Mouse (Mus musculus) heart, embryonic 12.5 days (tissue): ENCODE data around the gene Sgca. TPM values are rescaled to one million over a fixed set of nuclear protein-coding genes. Genes with fewer than 3 reads are reported as not detected.

Source experiments
- ATAC-seq: fragments of 200-750 bp; cut with Nextera tagmentation; 2 replicates; pipeline ENCODE4 v1.8.0; 2017; ENCODE audit warnings: moderate TSS enrichment, moderate library complexity; ENCODE audit not compliant: insufficient number of reproducible peaks, low FRiP score
- H3K27ac ChIP-seq: fragments of 300-500 bp; sonication (generic); 2 replicates; pipeline ENCODE4 v1.5.1; 2016; ENCODE audit warnings: mild to moderate bottlenecking, moderate library complexity; ENCODE audit not compliant: poor library complexity, severe bottlenecking
- H3K27me3 ChIP-seq: fragments of 300-500 bp; sonication (generic); replicated peaks from 2 replicates; pipeline ENCODE4 v1.6.1; 2016; ENCODE audit warnings: mild to moderate bottlenecking, moderate library complexity
- H3K36me3 ChIP-seq: fragments of 300-500 bp; sonication (generic); 2 replicates; pipeline ENCODE4 v1.6.1; 2016; ENCODE audit warnings: mild to moderate bottlenecking, moderate library complexity
- H3K4me1 ChIP-seq: fragments of 300-500 bp; sonication (generic); replicated peaks from 2 replicates; pipeline ENCODE4 v1.6.1; 2016; ENCODE audit warnings: mild to moderate bottlenecking
- H3K4me2 ChIP-seq: fragments of 300-500 bp; sonication (generic); 2 replicates; pipeline ENCODE4 v1.6.1; 2016; ENCODE audit warnings: mild to moderate bottlenecking, moderate library complexity
- H3K4me3 ChIP-seq: fragments of 300-500 bp; sonication (generic); 2 replicates; pipeline ENCODE4 v1.5.1; 2016; ENCODE audit warnings: mild to moderate bottlenecking
- H3K9ac ChIP-seq: fragments of 300-500 bp; sonication (generic); 2 replicates; pipeline ENCODE4 v1.6.1; 2016; ENCODE audit warnings: mild to moderate bottlenecking, moderate library complexity
- H3K9me3 ChIP-seq: fragments of 300-500 bp; sonication (generic); replicated peaks from 2 replicates; pipeline ENCODE4 v1.6.1; 2016; ENCODE audit warnings: mild to moderate bottlenecking, moderate library complexity
- WGBS: fragments of 180-500 bp; shearing (Covaris S2); methylation state at CpG from one replicate; pipeline ENCODE4 v1.1.7; 2016; 5-methylcytosine and 5-hydroxymethylcytosine counted together
- polyA plus RNA-seq: library from polyadenylated mRNA; unstranded; fragments of >200 nt; fragmentation: Nextera tagmentation; extraction: Ambion mirVana; gene quantifications from 2 replicates; pipeline ENCODE4 v1.2.1, GENCODE M21; 2016

Gene Sgca
- polyA plus RNA-seq, 1 experiment from 2014 or later = 20.6 TPM

DNA sequence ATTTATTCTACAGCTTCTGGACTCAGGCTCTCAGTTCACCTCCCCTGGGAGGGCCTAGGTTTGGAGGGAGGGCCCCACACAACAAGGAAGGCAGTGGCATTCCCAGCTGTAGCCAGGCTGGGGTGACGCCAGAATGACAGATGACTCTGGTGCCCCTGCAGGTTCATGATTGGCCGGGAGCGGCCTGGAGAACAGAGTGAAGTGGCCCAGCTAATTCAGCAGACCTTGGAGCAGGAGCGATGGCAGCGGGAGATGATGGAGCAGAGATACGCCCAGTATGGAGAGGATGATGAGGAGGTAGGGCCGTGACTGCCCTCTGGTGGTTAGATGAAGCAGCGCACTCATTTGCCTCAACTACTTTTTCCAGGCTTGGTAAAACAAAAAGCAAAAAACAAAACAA, 24.9 kb upstream of the Sgca start:
- Histone ChIP-seq H3K36me3 (peaks cover 92% of the 10 kb centered on the region), H3K27me3 (no peaks in the 10 kb centered on the region), H3K9ac (peak overlapping the region; percentile 34; the same call in 1 of the 2 replicates), H3K4me2 (peak overlapping the region; percentile 37), H3K27ac (peak overlapping the region; percentile 38), H3K4me1 (peaks cover 62% of the 10 kb centered on the region), H3K9me3 (no peaks in the 10 kb centered on the region), H3K4me3 (peak overlapping the region; percentile 0; the same call in 1 of the 2 replicates)
- ATAC-seq = peak; percentile 26; the same call in 1 of the 2 replicates
- 4% methylated on average over 8 of the region's 8 CpGs for WGBS

DNA sequence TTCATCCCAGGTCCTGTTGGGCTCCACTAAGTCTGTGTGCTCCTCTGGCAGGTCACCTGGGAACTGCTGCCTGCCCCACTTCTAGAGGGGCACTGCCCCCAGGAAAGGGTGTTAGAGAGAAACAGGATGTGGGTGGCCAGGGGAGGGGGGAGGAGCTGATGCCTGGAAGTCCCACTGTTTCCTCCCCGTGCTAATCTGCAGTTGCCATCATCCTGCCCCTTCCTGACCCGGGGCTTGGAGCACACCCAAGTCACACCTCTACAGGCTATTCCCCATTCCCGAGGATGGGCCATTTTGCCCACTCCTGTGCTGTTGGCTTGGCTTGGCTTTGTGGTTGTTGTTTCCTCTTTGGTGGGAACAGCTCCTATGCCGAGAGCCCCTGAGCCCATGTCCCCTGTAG, 24.4 kb upstream of the Sgca start:
- Histone ChIP-seq H3K27ac (peak overlapping the region; percentile 38), H3K4me1 (peaks cover 62% of the 10 kb centered on the region), H3K9me3 (no peaks in the 10 kb centered on the region), H3K9ac (peak overlapping the region; percentile 34), H3K4me3 (peak overlapping the region; percentile 0; the same call in 1 of the 2 replicates), H3K27me3 (no peaks in the 10 kb centered on the region), H3K4me2 (peak overlapping the region; percentile 37), H3K36me3 (peaks cover 89% of the 10 kb centered on the region)
- WGBS = 21% methylated on average over 4 of the region's 4 CpGs
- ATAC-seq = 0 out of 2 replicates have a peak, but pooled peaks have one; percentile 5

DNA sequence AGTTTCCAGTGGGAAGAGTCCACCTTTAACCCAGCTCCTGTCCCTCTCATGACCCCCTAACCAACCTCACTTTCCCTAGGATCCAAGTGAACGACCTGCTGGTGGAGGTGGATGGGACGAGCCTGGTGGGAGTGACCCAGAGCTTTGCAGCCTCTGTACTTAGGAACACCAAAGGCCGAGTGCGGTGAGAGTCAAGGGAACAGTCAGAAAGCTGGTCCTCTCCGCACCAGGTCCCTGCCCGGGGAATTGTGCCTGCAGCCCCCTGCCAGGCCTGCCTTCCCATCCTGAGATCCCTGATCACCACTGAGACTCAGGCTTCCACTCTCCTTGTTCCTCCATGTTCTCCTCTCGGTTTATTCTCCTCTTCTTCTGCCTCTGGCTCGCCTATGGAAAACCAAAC, 24.0 kb upstream of the Sgca start:
- Histone ChIP-seq H3K9ac (peak overlapping the region; percentile 34), H3K27ac (peak overlapping the region; percentile 38), H3K36me3 (peaks cover 86% of the 10 kb centered on the region), H3K4me2 (peak overlapping the region; percentile 37), H3K9me3 (no peaks in the 10 kb centered on the region), H3K4me3 (0 out of 2 replicates have a peak overlapping the region, but pooled peaks have one; percentile 0), H3K27me3 (no peaks in the 10 kb centered on the region), H3K4me1 (peaks cover 66% of the 10 kb centered on the region)
- 78% methylated on average over 8 of the region's 8 CpGs for WGBS
- no peak for ATAC-seq

DNA sequence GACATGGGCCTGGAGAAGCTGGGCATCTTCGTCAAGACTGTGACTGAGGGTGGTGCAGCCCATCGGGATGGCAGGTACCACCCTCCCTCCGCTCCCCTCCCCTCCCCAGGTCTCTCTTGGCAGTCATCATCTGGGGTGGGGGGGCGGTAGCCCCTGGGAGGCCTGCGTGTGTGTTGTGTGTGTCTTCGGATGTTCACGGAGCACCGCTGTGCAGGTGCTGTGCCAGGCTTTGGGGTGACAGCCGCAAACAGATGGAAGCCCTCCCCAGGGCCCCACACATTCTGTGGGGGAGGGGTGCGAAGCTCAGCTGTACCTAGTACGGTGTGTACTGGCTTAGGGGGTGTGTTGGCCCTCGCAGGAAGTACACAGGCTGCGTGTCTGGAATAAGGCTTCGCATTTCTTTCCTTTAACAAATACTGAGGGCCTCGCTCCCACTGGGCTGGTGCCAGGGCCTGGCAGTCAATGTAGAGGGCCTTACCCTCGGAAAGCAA, 22.0 kb upstream of the Sgca start:
- peak overlapping the region; percentile 25 for H3K4me3 ChIP-seq
- H3K9me3 ChIP-seq = no peaks in the 10 kb centered on the region
- 69% methylated on average over 16 of the region's 16 CpGs for WGBS
- ATAC-seq = peak; percentile 37; the same call in 1 of the 2 replicates
- no peaks in the 10 kb centered on the region for H3K27me3 ChIP-seq
- H3K36me3 ChIP-seq = peaks cover 71% of the 10 kb centered on the region
- H3K4me1 ChIP-seq = peaks cover 71% of the 10 kb centered on the region
- H3K9ac ChIP-seq = peak overlapping the region; percentile 29
- H3K4me2 ChIP-seq = peak overlapping the region; percentile 37
- peak overlapping the region; percentile 58 for H3K27ac ChIP-seq

DNA sequence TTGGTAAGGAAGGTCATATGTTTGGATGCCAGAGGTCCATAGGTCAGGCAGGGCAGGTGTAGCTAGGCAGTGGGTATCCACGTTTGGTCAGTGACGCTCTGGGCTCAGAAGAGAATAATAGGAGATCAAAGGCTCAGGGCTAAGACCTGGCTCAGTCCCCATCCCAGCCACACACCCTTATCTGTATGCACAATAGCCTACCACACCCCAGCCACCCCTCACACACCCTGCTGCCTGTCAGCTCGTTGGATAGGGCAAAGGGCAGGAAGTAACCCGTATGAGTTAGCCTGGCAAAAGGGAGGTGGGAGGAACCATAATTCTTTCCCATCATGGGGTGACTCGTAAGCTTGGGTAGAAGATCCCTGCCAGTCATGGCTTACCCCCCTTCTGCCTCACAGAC, 21.5 kb upstream of the Sgca start:
- Histone ChIP-seq H3K4me3 (peak overlapping the region; percentile 25), H3K27ac (peak overlapping the region; percentile 58), H3K4me1 (peaks cover 73% of the 10 kb centered on the region), H3K4me2 (peak overlapping the region; percentile 98), H3K9ac (0 out of 2 replicates have a peak overlapping the region, but pooled peaks have one; percentile 29), H3K27me3 (no peaks in the 10 kb centered on the region), H3K9me3 (no peaks in the 10 kb centered on the region), H3K36me3 (peaks cover 66% of the 10 kb centered on the region)
- peak; percentile 87 for ATAC-seq
- WGBS = 53% methylated on average over 5 of the region's 5 CpGs

DNA sequence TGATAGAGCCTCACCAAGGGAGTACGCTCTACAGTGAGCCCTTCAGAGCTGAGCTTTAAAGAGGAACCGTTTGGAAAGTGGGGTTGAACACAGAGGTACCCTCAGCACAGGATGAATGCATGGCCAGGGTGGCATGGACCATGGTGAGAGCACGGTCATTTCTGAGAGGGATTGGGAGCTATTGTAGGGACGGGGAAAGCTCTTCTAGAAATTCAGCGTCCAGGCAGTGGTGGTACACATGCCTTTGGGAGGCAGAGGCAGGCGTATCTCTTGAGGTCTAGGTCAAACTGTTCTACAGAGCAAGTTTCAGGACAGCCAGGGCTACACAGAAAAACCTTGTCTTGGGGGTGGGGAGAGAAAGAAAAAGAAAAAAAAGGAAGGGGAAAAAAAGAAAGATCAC, 20.9 kb upstream of the Sgca start:
- peak overlapping the region; percentile 98 for H3K4me2 ChIP-seq
- peaks cover 60% of the 10 kb centered on the region for H3K36me3 ChIP-seq

DNA sequence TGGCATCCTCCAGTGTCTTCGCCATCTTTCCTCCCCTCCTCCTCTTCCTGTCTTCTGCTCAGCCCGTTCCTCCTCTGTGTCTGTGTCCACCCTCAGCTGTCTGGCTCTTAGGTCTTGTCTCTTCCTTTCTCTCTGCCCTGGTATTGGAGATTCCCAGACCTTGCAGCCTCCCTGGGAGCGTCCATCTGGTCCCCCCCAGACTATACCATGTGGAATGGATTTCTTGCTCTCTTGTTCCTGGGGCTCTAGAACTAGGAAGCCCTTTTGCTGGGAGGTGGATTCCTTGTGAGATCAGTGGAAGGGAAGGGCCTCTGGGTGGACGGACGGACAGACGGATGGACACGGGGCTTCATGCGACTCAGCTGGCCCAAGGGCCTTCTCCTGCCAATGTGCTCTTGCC, 20.0 kb upstream of the Sgca start:
- Histone ChIP-seq H3K4me3 (no peak overlapping the region), H3K27me3 (no peaks in the 10 kb centered on the region), H3K4me2 (peak overlapping the region; percentile 98), H3K9me3 (no peaks in the 10 kb centered on the region), H3K4me1 (peaks cover 71% of the 10 kb centered on the region), H3K36me3 (peaks cover 52% of the 10 kb centered on the region), H3K27ac (0 out of 2 replicates have a peak overlapping the region, but pooled peaks have one; percentile 16), H3K9ac (no peak overlapping the region)
- WGBS = 80% methylated on average over 8 of the region's 8 CpGs
- ATAC-seq = no peak

More for the DNA sequence above, 20.9 kb upstream of the Sgca start:
- WGBS = 85% methylated on average over 6 of the region's 6 CpGs
- H3K9ac ChIP-seq = no peak overlapping the region; the same call in 1 of the 2 replicates
- no peak overlapping the region for H3K4me3 ChIP-seq
- no peaks in the 10 kb centered on the region for H3K9me3 ChIP-seq
- H3K27ac ChIP-seq = peak overlapping the region; percentile 49
- peaks cover 78% of the 10 kb centered on the region for H3K4me1 ChIP-seq
- H3K27me3 ChIP-seq = no peaks in the 10 kb centered on the region
- ATAC-seq = no peak

DNA sequence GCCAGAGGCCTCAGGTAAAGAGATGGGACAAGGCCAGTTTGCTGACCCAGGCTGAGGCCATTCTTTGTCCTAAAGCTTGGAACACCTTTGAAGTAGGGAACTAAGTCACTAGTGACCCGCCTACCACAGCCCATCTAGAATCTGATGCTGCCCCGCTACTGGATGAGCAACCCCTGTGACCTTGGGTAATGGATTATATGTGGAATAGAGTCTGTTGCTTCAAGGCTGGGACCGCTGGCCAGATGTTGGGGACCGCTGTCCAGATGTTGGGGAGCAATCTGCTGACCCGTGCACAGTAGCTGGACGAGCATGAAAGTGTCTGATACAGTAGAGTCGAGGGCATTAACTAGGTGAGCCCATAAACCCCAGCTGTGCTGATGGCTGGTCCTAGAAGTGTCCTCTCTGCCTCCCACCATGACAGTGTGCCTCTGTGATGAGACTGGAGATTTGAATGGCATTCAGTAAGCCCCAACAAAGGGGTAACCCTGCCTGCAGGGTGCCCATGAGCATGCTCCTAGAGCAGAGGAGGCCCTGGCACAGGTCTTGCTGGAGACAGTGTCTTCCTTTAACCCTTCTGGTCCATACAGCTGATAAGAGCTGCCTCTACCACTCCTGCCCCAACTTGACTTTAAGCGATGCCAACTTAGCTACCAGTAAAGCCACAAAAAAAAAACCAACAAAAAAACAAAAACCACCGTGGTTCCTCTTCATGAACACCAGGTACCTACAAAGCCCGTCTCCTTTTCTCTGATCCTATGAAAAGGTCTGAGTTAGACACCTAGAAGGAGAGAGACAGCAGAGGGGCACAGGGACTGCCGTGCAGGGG, 19.0 kb upstream of the Sgca start:
- no peak for ATAC-seq
- Histone ChIP-seq H3K4me1 (peaks cover 66% of the 10 kb centered on the region), H3K27me3 (no peaks in the 10 kb centered on the region), H3K36me3 (peaks cover 46% of the 10 kb centered on the region), H3K27ac (0 out of 2 replicates have a peak overlapping the region, but pooled peaks have one; percentile 30), H3K4me3 (peak overlapping the region; percentile 95), H3K4me2 (peak overlapping the region; percentile 98), H3K9me3 (no peaks in the 10 kb centered on the region), H3K9ac (peak overlapping the region; percentile 98)
- 79% methylated on average over 11 of the region's 11 CpGs for WGBS

DNA sequence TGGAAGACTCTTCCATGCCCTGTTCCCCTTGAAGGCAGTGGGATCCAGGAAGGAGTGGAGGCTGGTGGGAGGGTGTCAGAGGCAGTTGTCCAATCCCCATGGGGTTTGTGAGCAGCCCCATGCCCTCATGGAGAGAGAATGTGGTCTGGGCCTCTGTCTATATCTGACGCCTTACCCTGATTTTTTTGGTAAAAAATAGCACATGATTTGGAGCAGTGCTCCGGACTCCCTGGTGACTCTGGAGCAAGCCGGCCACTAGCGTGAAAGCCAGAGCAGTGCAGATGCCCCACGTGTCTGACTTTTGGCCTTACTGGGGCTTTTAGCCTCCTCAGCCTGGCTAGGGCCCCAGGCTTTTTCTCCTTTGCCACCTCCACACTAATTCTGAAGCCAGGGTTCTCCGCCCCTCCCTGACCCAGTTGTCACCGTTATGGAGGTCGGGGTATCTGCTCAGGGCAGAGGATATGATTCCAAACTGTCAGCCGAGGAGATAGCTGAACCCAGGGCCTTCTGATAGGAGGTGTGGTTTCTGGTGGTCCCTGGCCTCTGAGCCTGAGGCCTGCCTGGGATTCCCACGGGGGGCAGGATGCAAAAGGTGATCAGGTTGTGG, 18.2 kb upstream of the Sgca start:
- H3K9me3 ChIP-seq = no peaks in the 10 kb centered on the region
- H3K36me3 ChIP-seq = peaks cover 37% of the 10 kb centered on the region
- no peak for ATAC-seq
- WGBS = 23% methylated on average over 10 of the region's 10 CpGs
- H3K4me1 ChIP-seq = peaks cover 66% of the 10 kb centered on the region
- no peaks in the 10 kb centered on the region for H3K27me3 ChIP-seq
- peak overlapping the region; percentile 98 for H3K4me2 ChIP-seq
- peak overlapping the region; percentile 98 for H3K9ac ChIP-seq
- peak overlapping the region; percentile 95 for H3K4me3 ChIP-seq
- H3K27ac ChIP-seq = peak overlapping the region; percentile 30

DNA sequence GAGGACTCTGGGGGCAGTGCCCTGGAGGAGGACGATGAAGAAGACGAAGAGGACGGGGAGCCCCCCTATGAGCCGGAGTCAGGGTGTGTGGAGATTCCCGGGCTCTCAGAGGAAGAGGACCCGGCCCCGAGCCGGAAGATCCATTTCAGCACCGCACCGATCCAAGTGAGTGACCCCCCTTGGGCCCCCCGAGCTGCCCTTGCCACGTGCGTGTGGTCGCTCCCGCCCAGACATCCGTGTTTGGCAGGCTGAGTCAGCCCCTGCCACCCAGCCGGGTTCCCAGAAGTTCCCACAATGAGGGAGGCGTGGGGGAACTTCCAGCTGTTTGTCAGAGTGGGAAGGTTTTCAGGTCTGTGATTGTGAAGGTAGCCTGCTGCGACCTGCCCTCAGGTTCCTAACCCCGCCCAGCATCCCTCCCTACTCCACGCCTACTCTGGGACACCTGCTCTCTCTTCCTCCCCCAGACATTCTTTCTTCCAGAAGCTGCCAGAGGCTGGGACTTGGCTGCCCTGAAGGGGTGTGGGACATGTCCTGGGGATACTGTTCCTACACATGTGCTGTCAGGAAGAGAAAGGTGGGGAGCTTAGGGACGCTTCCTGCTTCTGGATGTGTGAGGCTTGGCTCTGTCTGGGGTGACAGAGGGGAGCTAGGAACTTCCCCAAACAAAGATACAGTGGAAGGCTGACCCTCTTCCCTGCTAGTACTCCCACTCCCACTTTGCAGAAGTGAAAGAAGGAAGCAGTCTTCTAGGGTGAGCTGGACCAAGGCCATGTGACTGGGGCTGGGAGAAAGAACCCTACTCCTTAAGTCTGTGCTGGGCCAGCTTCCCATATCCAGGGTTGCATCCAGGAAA, 16.9 kb upstream of the Sgca start:
- Histone ChIP-seq H3K36me3 (peaks cover 24% of the 10 kb centered on the region), H3K9ac (peak overlapping the region; percentile 98), H3K4me3 (peak overlapping the region; percentile 95), H3K27ac (peak overlapping the region; percentile 95; the same call in 1 of the 2 replicates), H3K4me2 (peak overlapping the region; percentile 98), H3K4me1 (peaks cover 76% of the 10 kb centered on the region), H3K27me3 (no peaks in the 10 kb centered on the region), H3K9me3 (no peaks in the 10 kb centered on the region)
- 3% methylated on average over 22 of the region's 22 CpGs for WGBS
- no peak for ATAC-seq
